Mouse (Mus musculus) embryonic facial prominence, embryonic 15.5 days (tissue): ENCODE measurements around the gene Proser3. TPM values are rescaled to one million over a fixed set of nuclear protein-coding genes. Genes with fewer than 3 reads are reported as not detected.

ENCODE experiments used
- ATAC-seq: fragments of 200-750 bp; cut with Nextera tagmentation; 2 replicates; pipeline ENCODE4 v1.8.0; 2017; ENCODE audit warnings: low read depth, moderate TSS enrichment; ENCODE audit not compliant: insufficient number of reproducible peaks, low FRiP score, low TSS enrichment
- H3K27ac ChIP-seq: fragments of 300-500 bp; sonication (generic); replicated peaks from 2 replicates; pipeline ENCODE4 v1.5.1; 2015; ENCODE audit warnings: mild to moderate bottlenecking, inconsistent platforms
- H3K27me3 ChIP-seq: fragments of 300-500 bp; sonication (generic); 2 replicates; pipeline ENCODE4 v1.6.1; 2015; ENCODE audit warnings: inconsistent platforms
- H3K36me3 ChIP-seq: fragments of 300-500 bp; sonication (generic); 2 replicates; pipeline ENCODE4 v1.6.1; 2015; ENCODE audit warnings: mild to moderate bottlenecking, inconsistent platforms
- H3K4me1 ChIP-seq: fragments of 300-500 bp; sonication (generic); 2 replicates; pipeline ENCODE4 v1.6.1; 2015; ENCODE audit warnings: inconsistent platforms
- H3K4me2 ChIP-seq: fragments of 300-500 bp; sonication (generic); replicated peaks from 2 replicates; pipeline ENCODE4 v1.6.1; 2015; ENCODE audit warnings: mild to moderate bottlenecking, inconsistent platforms
- H3K4me3 ChIP-seq: fragments of 300-500 bp; sonication (generic); replicated peaks from 2 replicates; pipeline ENCODE4 v1.5.1; 2015; ENCODE audit warnings: mild to moderate bottlenecking, inconsistent platforms
- H3K9ac ChIP-seq: fragments of 300-500 bp; sonication (generic); 2 replicates; pipeline ENCODE4 v1.6.1; 2015; ENCODE audit warnings: inconsistent platforms
- H3K9me3 ChIP-seq: fragments of 300-500 bp; sonication (generic); replicated peaks from 2 replicates; pipeline ENCODE4 v1.6.1; 2016; ENCODE audit warnings: inconsistent platforms
- WGBS: fragments of 180-500 bp; shearing (Covaris S2); methylation state at CpG from one replicate; pipeline ENCODE4 v1.1.7; 2015; 5-methylcytosine and 5-hydroxymethylcytosine counted together
- polyA plus RNA-seq: library from polyadenylated mRNA; unstranded; fragments of >200 nt; fragmentation: Nextera tagmentation; extraction: Ambion mirVana; gene quantifications from 2 replicates; pipeline ENCODE4 v1.2.1, GENCODE M21; 2015

Proser3 gene
- polyA plus RNA-seq, 1 experiment from 2014 or later = 17.6 TPM

- 87% methylated on average over 13 of the region's 13 CpGs for WGBS
- ATAC-seq = no peak
- no peaks in the 10 kb centered on the region for H3K27me3 ChIP-seq
- no peaks in the 10 kb centered on the region for H3K9me3 ChIP-seq
- peaks cover 30% of the 10 kb centered on the region for H3K36me3 ChIP-seq
- H3K9ac ChIP-seq = no peak overlapping the region
- peaks cover 36% of the 10 kb centered on the region for H3K4me1 ChIP-seq
- peak overlapping the region; percentile 86 for H3K4me2 ChIP-seq
- H3K27ac ChIP-seq = no peak overlapping the region
- peak overlapping the region; percentile 74 for H3K4me3 ChIP-seq
These were observed 5.9 kb upstream of the Proser3 start for GRCm38 (mm10) chr7:30557901-30558514.

GRCm38 (mm10) chr7:30556894-30557536 lies 4.9 kb upstream of the Proser3 start:
- Histone ChIP-seq H3K9ac (no peak overlapping the region), H3K4me2 (no peak overlapping the region), H3K9me3 (no peaks in the 10 kb centered on the region), H3K27me3 (no peaks in the 10 kb centered on the region), H3K4me1 (peaks cover 38% of the 10 kb centered on the region), H3K4me3 (no peak overlapping the region), H3K36me3 (peaks cover 30% of the 10 kb centered on the region), H3K27ac (no peak overlapping the region)
- ATAC-seq = no peak
- WGBS = 92% methylated on average over 18 of the region's 18 CpGs

- Histone ChIP-seq H3K27me3 (no peaks in the 10 kb centered on the region), H3K27ac (peak overlapping the region; percentile 100; the same call in 1 of the 2 replicates), H3K4me3 (peak overlapping the region; percentile 81), H3K36me3 (peaks cover 30% of the 10 kb centered on the region), H3K9me3 (no peaks in the 10 kb centered on the region), H3K4me2 (peak overlapping the region; percentile 96), H3K4me1 (peaks cover 30% of the 10 kb centered on the region), H3K9ac (peak overlapping the region; percentile 59; the same call in 1 of the 2 replicates)
- no peak for ATAC-seq
- WGBS = 86% methylated on average over 22 of the region's 22 CpGs
These were observed 1.9 kb upstream of the Proser3 start for GRCm38 (mm10) chr7:30553810-30554584.

- no peak for ATAC-seq
- H3K4me1 ChIP-seq = peaks cover 21% of the 10 kb centered on the region
- peak overlapping the region; percentile 59 for H3K9ac ChIP-seq
- peak overlapping the region; percentile 96 for H3K4me2 ChIP-seq
- H3K27ac ChIP-seq = peak overlapping the region; percentile 100
- WGBS = 3% methylated on average over 23 of the region's 23 CpGs
- no peaks in the 10 kb centered on the region for H3K9me3 ChIP-seq
- peak overlapping the region; percentile 81 for H3K4me3 ChIP-seq
- no peaks in the 10 kb centered on the region for H3K27me3 ChIP-seq
- H3K36me3 ChIP-seq = peaks cover 32% of the 10 kb centered on the region
These were observed 1.0 kb upstream of the Proser3 start for GRCm38 (mm10) chr7:30553021-30553589.

- no peaks in the 10 kb centered on the region for H3K9me3 ChIP-seq
- peak overlapping the region; percentile 63 for H3K9ac ChIP-seq
- WGBS = 3% methylated on average over 10 of the region's 10 CpGs
- H3K27me3 ChIP-seq = no peaks in the 10 kb centered on the region
- peaks cover 31% of the 10 kb centered on the region for H3K36me3 ChIP-seq
- peak overlapping the region; percentile 96 for H3K4me2 ChIP-seq
- peak; percentile 73 for ATAC-seq
- peaks cover 17% of the 10 kb centered on the region for H3K4me1 ChIP-seq
- peak overlapping the region; percentile 100 for H3K27ac ChIP-seq
- H3K4me3 ChIP-seq = peak overlapping the region; percentile 81
These were observed 526 bp downstream of the Proser3 start for GRCm38 (mm10) chr7:30551445-30552101.

- Histone ChIP-seq H3K9ac (no peak overlapping the region), H3K4me1 (peaks cover 17% of the 10 kb centered on the region), H3K4me3 (no peak overlapping the region), H3K9me3 (no peaks in the 10 kb centered on the region), H3K27ac (no peak overlapping the region), H3K27me3 (no peaks in the 10 kb centered on the region), H3K4me2 (no peak overlapping the region), H3K36me3 (peaks cover 27% of the 10 kb centered on the region)
- no peak for ATAC-seq
- WGBS = 93% methylated on average over 1 of the region's 1 CpGs
These were observed 1.5 kb downstream of the Proser3 start for GRCm38 (mm10) chr7:30550603-30551002.

- Histone ChIP-seq H3K27me3 (no peaks in the 10 kb centered on the region), H3K9me3 (no peaks in the 10 kb centered on the region), H3K4me1 (peaks cover 17% of the 10 kb centered on the region), H3K9ac (no peak overlapping the region), H3K4me2 (no peak overlapping the region), H3K36me3 (peaks cover 24% of the 10 kb centered on the region), H3K4me3 (no peak overlapping the region), H3K27ac (no peak overlapping the region)
- no peak for ATAC-seq
- WGBS = 80% methylated on average over 2 of the region's 2 CpGs
These were observed 2.2 kb downstream of the Proser3 start for GRCm38 (mm10) chr7:30549880-30550279.

GRCm38 (mm10) chr7:30544327-30544726 lies 7.8 kb downstream of the Proser3 start:
- Histone ChIP-seq H3K4me2 (no peak overlapping the region), H3K36me3 (peaks cover 55% of the 10 kb centered on the region), H3K27ac (no peak overlapping the region), H3K4me1 (no peaks in the 10 kb centered on the region), H3K27me3 (no peaks in the 10 kb centered on the region), H3K9me3 (no peaks in the 10 kb centered on the region), H3K4me3 (no peak overlapping the region), H3K9ac (no peak overlapping the region)
- WGBS = 84% methylated on average over 2 of the region's 2 CpGs
- ATAC-seq = no peak

GRCm38 (mm10) chr7:30540572-30540971 lies 11.5 kb downstream of the Proser3 start:
- no peak overlapping the region for H3K27ac ChIP-seq
- no peak overlapping the region for H3K4me2 ChIP-seq
- no peaks in the 10 kb centered on the region for H3K27me3 ChIP-seq
- WGBS = 91% methylated on average over 7 of the region's 7 CpGs
- H3K4me3 ChIP-seq = no peak overlapping the region
- peaks cover 4% of the 10 kb centered on the region for H3K4me1 ChIP-seq
- no peak for ATAC-seq
- no peak overlapping the region for H3K9ac ChIP-seq
- no peaks in the 10 kb centered on the region for H3K9me3 ChIP-seq
- peaks cover 44% of the 10 kb centered on the region for H3K36me3 ChIP-seq

GRCm38 (mm10) chr7:30534633-30535577 lies 17.2 kb downstream of the Proser3 start, which contains the start of gene Arhgap33:
Gene Arhgap33, minus strand, starts transcription at chr7:30535060.
- peak within 1 kb of the TSS; percentile 60 for H3K9ac ChIP-seq
- H3K4me3 ChIP-seq = peak within 1 kb of the TSS; percentile 81
- no peaks in the 10 kb centered on the region for H3K9me3 ChIP-seq
- peak within 1 kb of the TSS; percentile 94 for H3K4me2 ChIP-seq
- peak; percentile 94 for ATAC-seq
- under 1% methylated on average over 61 of the region's 84 CpGs for WGBS
- H3K36me3 ChIP-seq = peaks cover 29% of the 10 kb centered on the region
- H3K27ac ChIP-seq = peak within 1 kb of the TSS; percentile 65
- no peaks in the 10 kb centered on the region for H3K27me3 ChIP-seq
- peaks cover 27% of the 10 kb centered on the region for H3K4me1 ChIP-seq
